In genomic region chr13:95470970-95471369, GRCm38 (mm10) we compare ENCODE assay signal across 10 mouse cellular contexts. TPM values are rescaled to one million over a fixed set of nuclear protein-coding genes. Genes with fewer than 3 reads are reported as not detected.
DNase-seq lines count a peak whose midpoint lies in the region; ATAC-seq and TF ChIP-seq lines count a peak whose summit lies in the region.
"Had no signal": no experiment of that assay in that cellular context is flagged by ENCODE, and none has a peak within 500 bp of the region (broad histone marks: within the 10 kb centered on the region; RNA-seq: fewer than 3 reads in every experiment).

No protein-coding gene starts in this region.

- intact Hi-C loops in heart, adult 2 months (cut with DNase I), result no loop called here

- H3K27me3 ChIP-seq in heart, adult 2 months (ENCODE audit: control insufficient read depth, insufficient read depth, low read length), result no peaks in the 10 kb centered on the region
- no peaks in the 10 kb centered on the region for H3K27me3 ChIP-seq in heart, embryonic 10.5 days (ENCODE audit: insufficient read depth, poor library complexity, severe bottlenecking)
- H3K27me3 ChIP-seq in midbrain, embryonic 14.5 days (ENCODE audit: control insufficient read depth, insufficient read depth, low read length), result no peaks in the 10 kb centered on the region
- H3K27me3 ChIP-seq in midbrain, embryonic 13.5 days, result no peaks in the 10 kb centered on the region
- H3K27me3 ChIP-seq in splenic B cell, adult 2 months (ENCODE audit: control insufficient read depth, insufficient read depth, low read length, poor library complexity, severe bottlenecking), result no peaks in the 10 kb centered on the region

- peak; percentile 46 for TF ChIP-seq CTCF in heart, adult 2 months (IDR thresholded peaks at IDR 0.05)

- H3K4me1 ChIP-seq in heart, adult 2 months (ENCODE audit: control insufficient read depth, insufficient read depth, low read length), result no peaks in the 10 kb centered on the region
- peaks cover 6% of the 10 kb centered on the region for H3K4me1 ChIP-seq in heart, embryonic 10.5 days
- H3K4me1 ChIP-seq in midbrain, embryonic 14.5 days (ENCODE audit: control insufficient read depth, insufficient read depth, low read length), result no peaks in the 10 kb centered on the region
- H3K4me1 ChIP-seq in midbrain, embryonic 13.5 days (replicated peaks), result no peaks in the 10 kb centered on the region

- no peak for TF ChIP-seq POLR2A in heart, adult 2 months (IDR thresholded peaks at IDR 0.05; ENCODE audit: insufficient read depth, low read depth, low read length)

- ATAC-seq in midbrain, embryonic 14.5 days (ENCODE audit: low FRiP score, low TSS enrichment), result no peak
- ATAC-seq in midbrain, embryonic 13.5 days, result no peak

- no peaks in the 10 kb centered on the region for H3K9me3 ChIP-seq in heart, embryonic 10.5 days
- H3K9me3 ChIP-seq in midbrain, embryonic 14.5 days (ENCODE audit: control insufficient read depth, low read length), result no peaks in the 10 kb centered on the region
- H3K9me3 ChIP-seq in midbrain, embryonic 13.5 days, result no peaks in the 10 kb centered on the region
- H3K9me3 ChIP-seq: liver, embryonic 13.5 days had no signal

- H3K9ac ChIP-seq in heart, adult 2 months (ENCODE audit: low read depth, low read length), result no peak overlapping the region
- no peak overlapping the region for H3K9ac ChIP-seq in midbrain, embryonic 14.5 days (replicated peaks; ENCODE audit: low read length)
- H3K9ac ChIP-seq in midbrain, embryonic 13.5 days (replicated peaks), result no peak overlapping the region
- H3K9ac ChIP-seq: liver, embryonic 13.5 days had no signal

- no peak for TF ChIP-seq EP300 in heart, adult 2 months (IDR thresholded peaks at IDR 0.05; ENCODE audit: insufficient read depth, low read depth, low read length)

- no peaks in the 10 kb centered on the region for H3K79me2 ChIP-seq in heart, adult 2 months (replicated peaks; ENCODE audit: control insufficient read depth, insufficient read depth, low read length)

- WGBS in heart, adult 2 months, result 61% methylated on average over 2 of the region's 2 CpGs
- 71% methylated on average over 2 of the region's 2 CpGs for WGBS in heart, embryonic 10.5 days
- WGBS in midbrain, embryonic 14.5 days, result 77% methylated on average over 2 of the region's 2 CpGs
- WGBS in midbrain, embryonic 13.5 days, result 78% methylated on average over 2 of the region's 2 CpGs

- no peak for DNase-seq in heart, adult 2 months
- no peak for DNase-seq in heart, embryonic 10.5 days (ENCODE audit: low spot score)
- DNase-seq in midbrain, embryonic 14.5 days, result peak; percentile 30
- peak; percentile 20 for DNase-seq in T-cell, adult 2 months (ENCODE audit: low spot score)
- DNase-seq in splenic B cell, adult 2 months (ENCODE audit: low read depth, low spot score), result peak; percentile 40
- DNase-seq in neural tube, embryonic 10.5 days (ENCODE audit: extremely low spot score, low spot score), result no peak
- no peak for DNase-seq in frontal cortex, postnatal 36 days (ENCODE audit: low spot score in 2 of 2)
- DNase-seq: liver, embryonic 13.5 days had no signal

- no peak overlapping the region for H3K27ac ChIP-seq in heart, adult 2 months
- H3K27ac ChIP-seq in heart, embryonic 10.5 days, result no peak overlapping the region
- H3K27ac ChIP-seq in midbrain, embryonic 14.5 days (replicated peaks; ENCODE audit: low read depth, low read length), result no peak overlapping the region
- H3K27ac ChIP-seq in midbrain, embryonic 13.5 days, result no peak overlapping the region
- H3K27ac ChIP-seq: liver, embryonic 13.5 days had no signal

- H3K4me2 ChIP-seq in midbrain, embryonic 14.5 days (ENCODE audit: low read length), result no peak overlapping the region
- no peak overlapping the region for H3K4me2 ChIP-seq in midbrain, embryonic 13.5 days (replicated peaks)
- H3K4me2 ChIP-seq: liver, embryonic 13.5 days had no signal

- no peaks in the 10 kb centered on the region for H3K36me3 ChIP-seq in heart, adult 2 months (ENCODE audit: control insufficient read depth, insufficient read depth, low read length)
- no peaks in the 10 kb centered on the region for H3K36me3 ChIP-seq in heart, embryonic 10.5 days
- no peaks in the 10 kb centered on the region for H3K36me3 ChIP-seq in midbrain, embryonic 14.5 days (ENCODE audit: control insufficient read depth, insufficient read depth, low read length)
- H3K36me3 ChIP-seq in midbrain, embryonic 13.5 days, result no peaks in the 10 kb centered on the region
- H3K36me3 ChIP-seq in splenic B cell, adult 2 months (ENCODE audit: control insufficient read depth, insufficient read depth, low read length, poor library complexity, severe bottlenecking), result no peaks in the 10 kb centered on the region
- H3K36me3 ChIP-seq: liver, embryonic 13.5 days had no signal

- H3K4me3 ChIP-seq in heart, adult 2 months, result no peak overlapping the region
- H3K4me3 ChIP-seq in heart, embryonic 10.5 days, result no peak overlapping the region
- H3K4me3 ChIP-seq in midbrain, embryonic 14.5 days (replicated peaks; ENCODE audit: low read depth, low read length), result no peak overlapping the region
- no peak overlapping the region for H3K4me3 ChIP-seq in midbrain, embryonic 13.5 days (replicated peaks)
- H3K4me3 ChIP-seq: liver, embryonic 13.5 days had no signal

RNA-seq across cellular contexts. Expression of gene S100z, which starts 7.6 kb away (rescaled TPM):
- not detected for total RNA-seq in heart, adult 2 months (2021)
- not detected in 2 replicates for polyA plus RNA-seq in heart, adult 2 months (2012; rRNA removed)
- not detected in 2 replicates for polyA plus RNA-seq in heart, embryonic 10.5 days (2016; fragmentation: Nextera tagmentation; extraction: Ambion mirVana)
- not detected in 2 replicates for polyA plus RNA-seq in midbrain, embryonic 14.5 days (2014; fragmentation: Nextera tagmentation; extraction: Ambion mirVana)
- polyA plus RNA-seq in midbrain, embryonic 13.5 days (2015; fragmentation: Nextera tagmentation; extraction: Ambion mirVana), result not detected in 2 replicates
- total RNA-seq: hematopoietic stem cell, adult 5-6 weeks had no signal
- polyA plus RNA-seq: liver, embryonic 13.5 days had no signal

RNA-seq across cellular contexts. Expression of gene Crhbp, which starts 26.2 kb away (rescaled TPM):
- not detected for total RNA-seq in heart, adult 2 months (2021)
- polyA plus RNA-seq in heart, adult 2 months (2012; rRNA removed), result not detected in 2 replicates
- polyA plus RNA-seq in heart, embryonic 10.5 days (2016; fragmentation: Nextera tagmentation; extraction: Ambion mirVana), result 0.69 TPM in 1 of 2 replicates, not detected in the other
- 3.2 and 3.3 TPM in 2 replicates for polyA plus RNA-seq in midbrain, embryonic 14.5 days (2014; fragmentation: Nextera tagmentation; extraction: Ambion mirVana)
- 1.7 and 1.9 TPM in 2 replicates for polyA plus RNA-seq in midbrain, embryonic 13.5 days (2015; fragmentation: Nextera tagmentation; extraction: Ambion mirVana)
- total RNA-seq: hematopoietic stem cell, adult 5-6 weeks had no signal
- polyA plus RNA-seq: liver, embryonic 13.5 days had no signal

RNA-seq across cellular contexts. Expression of gene F2rl1, which starts 54.1 kb away (rescaled TPM):
- under 1 TPM; 0.41 to 0.63 TPM for total RNA-seq in heart, adult 2 months (2021)
- polyA plus RNA-seq in heart, adult 2 months (2012; rRNA removed), result 0.91 and 1.2 TPM in 2 replicates
- 0.23 TPM in 1 of 2 replicates, not detected in the other for polyA plus RNA-seq in heart, embryonic 10.5 days (2016; fragmentation: Nextera tagmentation; extraction: Ambion mirVana)
- polyA plus RNA-seq in midbrain, embryonic 14.5 days (2014; fragmentation: Nextera tagmentation; extraction: Ambion mirVana), result 0.08 and 0.12 TPM in 2 replicates
- polyA plus RNA-seq in midbrain, embryonic 13.5 days (2015; fragmentation: Nextera tagmentation; extraction: Ambion mirVana), result 0.17 and 0.20 TPM in 2 replicates
- total RNA-seq: hematopoietic stem cell, adult 5-6 weeks had no signal

Comparison
In these comparisons a context has a peak if more than half of its experiments do, and no peak if none do; other contexts are left out.
1. DNase-seq: peak in midbrain, embryonic 14.5 days (single experiment), T-cell, adult 2 months (single experiment) and splenic B cell, adult 2 months (single experiment); none in heart, adult 2 months (0 of 2), heart, embryonic 10.5 days (single experiment), neural tube, embryonic 10.5 days (single experiment) and frontal cortex, postnatal 36 days (0 of 2).